Mouse (Mus musculus): Measurements from ENCODE around the gene Myo18b.

The Myo18b gene

DNA sequence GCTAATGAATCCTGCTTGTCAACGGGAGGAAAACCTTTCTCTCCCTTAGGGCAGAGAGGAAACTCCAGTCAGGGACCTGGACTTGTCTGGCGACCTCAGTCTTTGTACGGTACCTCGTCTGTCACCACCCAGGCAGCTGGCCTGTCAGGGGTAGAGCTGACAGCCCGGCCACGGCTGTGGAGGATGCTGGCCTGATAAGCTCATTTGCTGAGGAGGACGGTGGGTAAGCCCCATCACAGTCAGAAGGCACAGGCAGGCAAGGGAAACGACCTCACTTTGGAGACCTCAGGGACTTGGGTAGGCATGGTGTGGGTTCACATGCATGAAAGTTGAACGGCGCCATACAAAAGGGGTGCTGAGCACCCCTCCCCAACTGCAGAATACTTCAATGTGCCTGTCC is 140.6 kb downstream of the Myo18b start:
- in situ Hi-C loops (cut with MboI; ENCODE audit: unreplicated experiment in 2 of 2) = no loop called here

DNA sequence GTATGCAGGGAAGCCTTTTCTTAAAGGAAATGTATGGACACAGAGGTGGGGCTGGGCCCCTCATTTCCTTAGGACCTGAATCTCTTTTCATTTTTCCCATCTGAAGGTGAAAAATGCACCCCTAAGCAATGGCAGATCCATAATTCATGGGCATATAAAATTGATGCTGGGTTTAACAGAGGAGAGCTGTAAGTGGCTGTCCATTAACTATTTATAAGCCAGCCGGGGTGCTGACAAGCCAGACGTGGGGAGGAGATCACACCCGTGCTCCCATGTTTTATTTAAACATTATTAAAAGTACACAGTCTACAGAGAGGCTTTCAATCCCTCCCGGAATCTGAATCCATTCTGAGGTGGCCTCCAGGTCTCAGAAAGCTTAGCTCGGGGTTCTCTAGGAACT is 146.5 kb downstream of the Myo18b start:
- in situ Hi-C loops (cut with MboI; ENCODE audit: unreplicated experiment in 2 of 2) = no loop called here

DNA sequence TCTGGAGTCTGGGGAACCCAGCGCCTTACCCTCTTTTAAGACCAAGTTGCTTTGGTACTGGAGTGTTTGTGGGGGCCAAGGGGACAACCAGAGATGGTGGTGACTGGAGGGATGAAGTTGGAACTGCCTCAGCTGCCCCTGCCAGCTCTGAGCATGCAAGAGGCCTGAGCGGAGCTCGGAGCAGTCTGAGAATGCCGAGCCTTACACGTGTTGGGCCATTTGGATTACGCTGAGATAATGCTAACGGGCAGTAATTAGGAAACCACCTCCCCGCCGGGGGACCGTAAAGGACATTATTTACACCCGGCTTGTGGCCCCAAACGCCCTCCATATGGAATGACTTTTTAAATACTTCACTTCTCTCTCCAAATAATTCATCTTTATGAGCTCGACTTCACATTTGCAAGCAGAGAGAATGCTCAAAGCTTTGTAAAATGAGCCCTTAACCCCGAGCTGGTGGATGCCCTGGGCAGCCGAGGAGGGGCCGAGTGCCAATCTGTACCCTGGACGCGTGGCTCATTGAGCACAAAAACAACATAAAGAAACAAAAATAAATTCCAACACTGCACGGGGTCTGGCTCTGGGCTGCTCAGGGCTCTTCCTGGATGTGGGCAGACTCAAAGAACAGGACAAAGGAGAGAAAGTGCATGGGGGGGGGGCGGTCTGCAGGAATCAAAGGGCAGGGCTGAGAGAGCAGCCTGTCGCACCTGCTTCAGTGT is 148.0 kb downstream of the Myo18b start:
- in situ Hi-C loops (cut with MboI; ENCODE audit: unreplicated experiment in 2 of 2) = no loop called here

DNA sequence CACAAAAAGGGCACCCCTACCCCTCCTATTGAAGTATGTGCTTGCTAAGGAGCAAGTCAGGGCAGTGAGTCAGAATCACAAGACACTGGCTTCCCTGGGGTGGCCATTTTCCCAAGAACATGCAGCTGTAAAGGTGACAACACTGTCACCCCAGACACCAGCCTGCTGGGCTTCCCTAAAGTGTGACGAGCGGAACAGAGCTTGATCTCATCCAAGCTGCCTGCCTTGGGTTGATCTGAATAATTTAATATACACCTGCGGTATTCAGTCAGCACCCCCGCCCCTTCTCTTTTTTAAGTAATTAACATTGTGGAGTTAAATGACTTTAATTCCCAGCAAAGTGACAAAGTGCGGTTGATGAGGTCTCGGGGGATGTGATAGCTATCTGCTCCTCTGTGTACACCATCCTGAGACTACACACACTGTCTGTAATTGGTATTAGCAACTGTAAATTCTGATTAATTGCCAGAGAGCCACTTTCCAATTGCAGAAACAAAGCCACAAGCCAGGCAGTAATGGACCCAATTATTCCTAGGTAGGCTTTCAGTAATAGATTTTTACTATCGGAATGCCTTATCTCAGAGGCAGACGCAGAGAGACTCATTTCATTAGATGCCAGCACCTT is 148.7 kb downstream of the Myo18b start:
- in situ Hi-C loops (cut with MboI; ENCODE audit: unreplicated experiment in 2 of 2) = no loop called here

DNA sequence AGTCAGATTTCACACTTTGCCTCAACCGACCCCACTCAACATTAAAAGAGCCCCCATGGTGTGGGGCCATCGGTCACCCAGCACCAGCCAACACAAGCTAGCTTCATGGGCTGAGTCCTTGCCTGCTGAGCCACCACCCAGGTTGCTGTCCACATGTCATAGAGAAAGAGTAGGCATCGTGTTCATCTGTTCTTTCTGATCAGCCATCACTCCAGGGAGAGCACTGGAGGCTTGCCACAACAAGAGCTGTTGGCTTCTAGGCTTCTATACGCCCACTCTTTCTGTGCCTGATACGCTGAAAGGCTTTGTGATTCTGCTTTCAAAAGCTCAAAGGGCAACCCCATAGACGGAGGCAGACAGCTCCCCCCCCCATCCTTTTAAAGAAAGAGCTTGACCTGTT is 151.0 kb downstream of the Myo18b start:
- in situ Hi-C loops (cut with MboI; ENCODE audit: unreplicated experiment in 2 of 2) = no loop called here

DNA sequence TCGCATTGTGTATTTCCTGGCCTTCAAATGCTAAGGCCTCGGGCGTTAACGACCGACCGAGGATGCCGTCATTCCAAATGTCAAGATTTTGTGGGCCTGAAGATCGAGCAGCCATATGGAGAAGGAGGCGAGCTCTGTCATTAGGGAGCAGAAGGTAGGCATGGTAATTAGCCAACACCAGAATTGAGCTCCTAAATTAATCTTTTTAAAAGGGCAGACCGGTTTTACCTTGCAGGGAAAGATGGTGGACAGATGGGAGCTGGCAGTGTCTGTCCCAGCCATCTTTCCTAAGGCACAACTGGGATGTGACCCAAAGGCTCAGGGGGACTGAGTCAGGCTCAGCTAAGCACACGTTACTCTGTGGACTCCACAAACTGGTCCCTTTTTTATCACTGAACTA is 151.6 kb downstream of the Myo18b start:
- in situ Hi-C loops (cut with MboI; ENCODE audit: unreplicated experiment in 2 of 2) = no loop called here

DNA sequence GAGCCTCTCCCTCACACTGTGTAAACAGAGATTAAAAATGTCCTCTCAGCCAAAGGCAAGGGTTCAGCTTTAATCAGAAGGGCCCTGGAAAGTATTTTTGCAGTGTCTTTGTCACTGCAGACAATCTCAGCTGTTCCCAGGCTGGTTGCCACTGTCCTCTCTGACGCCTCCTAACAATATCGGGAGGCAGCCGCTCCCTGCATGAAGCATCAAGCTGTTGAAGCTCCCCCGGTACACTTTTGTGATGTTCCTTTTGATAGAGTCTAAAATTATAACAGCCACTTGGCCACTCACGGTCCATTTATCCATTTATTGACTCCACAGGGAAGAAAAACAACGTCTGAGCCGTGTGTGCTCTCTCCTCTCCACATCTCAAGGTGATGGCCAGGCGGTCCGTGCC is 153.0 kb downstream of the Myo18b start:
- in situ Hi-C loops (cut with MboI; ENCODE audit: unreplicated experiment in 2 of 2) = no loop called here

DNA sequence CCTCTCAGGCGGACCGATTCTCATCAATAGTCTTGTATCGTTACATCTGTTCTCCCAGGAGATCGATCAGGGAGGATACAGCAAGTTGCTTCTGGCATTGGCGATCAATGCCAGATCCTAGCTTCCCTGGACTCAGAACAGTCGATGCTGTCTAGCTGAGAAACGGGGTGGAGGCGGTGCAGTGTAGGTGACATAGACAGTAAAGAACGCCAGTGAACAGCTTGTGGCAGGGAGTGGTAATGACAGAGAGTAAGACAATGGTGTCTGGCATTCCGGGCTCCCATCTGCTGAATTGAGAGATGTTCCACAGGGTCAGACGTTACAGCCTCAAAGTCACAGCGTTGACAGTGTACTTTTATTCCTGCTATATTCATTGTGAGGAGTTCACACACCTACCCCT is 155.5 kb downstream of the Myo18b start:
- in situ Hi-C loops (cut with MboI; ENCODE audit: unreplicated experiment in 2 of 2) = no loop called here

DNA sequence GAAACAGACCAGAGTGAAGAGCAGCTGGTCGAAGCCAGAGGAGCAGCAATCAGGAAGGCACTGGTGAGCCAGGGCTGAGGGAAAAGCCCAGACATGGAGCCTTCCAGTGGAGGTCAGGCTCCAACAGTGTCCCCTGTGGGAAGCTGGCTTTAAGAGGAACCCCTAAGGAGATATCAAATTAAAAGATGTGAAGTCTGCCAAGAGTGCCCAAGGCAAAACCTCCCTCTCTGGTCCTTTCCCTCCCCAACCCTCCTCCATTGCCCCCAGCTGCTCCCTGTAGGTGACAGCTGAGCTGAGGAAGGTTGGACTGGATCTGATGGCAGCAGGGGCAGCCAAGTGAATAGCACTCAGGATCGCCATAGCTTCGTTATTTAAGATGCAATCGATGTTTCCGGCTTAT is 161.1 kb downstream of the Myo18b start:
- in situ Hi-C loops (cut with MboI; ENCODE audit: unreplicated experiment in 2 of 2) = no loop called here

DNA sequence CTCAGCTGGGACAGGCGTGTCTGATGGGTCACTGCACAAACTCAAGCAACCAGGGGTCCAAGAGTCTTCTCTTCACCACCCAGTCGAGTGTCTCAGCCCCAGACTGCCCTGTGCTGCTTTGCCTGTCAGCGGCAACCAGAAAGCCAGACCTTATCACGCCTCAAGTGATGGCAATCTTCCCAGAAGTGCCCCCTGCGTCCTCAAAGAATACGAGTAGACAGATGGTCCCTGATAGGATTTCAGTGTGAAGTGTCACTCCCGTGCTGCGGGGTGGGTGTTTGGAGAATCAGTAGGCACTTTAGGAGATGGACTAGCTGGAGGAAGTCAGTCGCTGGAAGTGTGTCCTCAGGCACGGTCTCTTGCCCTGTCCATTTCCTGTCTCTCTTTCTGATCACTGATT is 165.6 kb downstream of the Myo18b start:
- in situ Hi-C loops (cut with MboI; ENCODE audit: unreplicated experiment in 2 of 2) = no loop called here

DNA sequence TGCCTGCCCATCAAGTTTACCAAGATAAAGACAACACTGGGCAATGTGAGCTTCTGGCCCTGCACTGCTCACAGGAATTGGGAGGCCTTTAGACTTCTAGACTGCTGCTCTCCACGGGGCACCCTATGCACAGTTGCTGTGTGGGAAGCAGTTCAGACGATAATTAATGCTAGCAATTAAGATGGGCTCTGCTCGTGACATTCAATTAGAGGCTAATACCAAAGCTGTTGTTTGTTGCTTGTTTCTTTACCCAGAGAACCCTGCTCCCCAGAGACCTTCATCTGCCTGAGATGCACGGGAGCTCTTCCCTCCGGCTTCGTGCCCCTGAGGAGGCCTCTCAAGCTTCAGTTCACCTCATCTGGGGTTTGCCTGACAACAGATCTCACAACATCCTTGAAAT is 167.7 kb downstream of the Myo18b start:
- in situ Hi-C loops (cut with MboI; ENCODE audit: unreplicated experiment in 2 of 2) = no loop called here

DNA sequence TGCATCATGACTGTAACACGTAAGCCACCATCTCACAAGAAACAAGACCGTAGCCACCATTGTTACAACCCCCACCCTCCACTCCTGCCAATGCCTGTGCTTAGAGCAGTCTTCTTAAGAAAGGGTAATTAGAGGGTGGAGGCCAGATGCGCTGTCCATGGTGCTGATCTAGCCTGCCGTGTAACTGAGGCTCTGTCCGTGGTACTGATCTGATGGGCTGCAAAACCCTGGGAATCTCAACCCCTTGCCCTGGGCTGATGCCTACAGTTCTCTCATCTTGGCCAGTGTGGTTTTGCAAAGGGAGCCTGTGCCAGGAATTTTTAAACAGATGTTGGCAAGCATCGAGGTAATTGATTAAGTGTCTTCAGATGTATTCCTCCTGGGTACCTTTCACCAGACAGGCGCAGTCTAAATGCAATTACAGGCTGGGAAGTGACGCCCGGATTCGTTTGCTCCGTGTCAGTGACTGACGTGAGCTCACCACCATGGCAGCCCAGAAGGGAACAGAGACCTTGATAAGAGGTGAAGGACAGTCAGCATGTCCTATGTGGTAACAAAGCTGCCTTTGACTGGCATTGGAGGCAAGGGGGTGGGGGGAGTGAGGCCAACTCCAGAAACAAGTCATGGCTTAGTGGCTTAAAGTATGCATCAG is 177.4 kb downstream of the Myo18b start:
- in situ Hi-C loops (cut with MboI; ENCODE audit: unreplicated experiment in 2 of 2) = no loop called here

DNA sequence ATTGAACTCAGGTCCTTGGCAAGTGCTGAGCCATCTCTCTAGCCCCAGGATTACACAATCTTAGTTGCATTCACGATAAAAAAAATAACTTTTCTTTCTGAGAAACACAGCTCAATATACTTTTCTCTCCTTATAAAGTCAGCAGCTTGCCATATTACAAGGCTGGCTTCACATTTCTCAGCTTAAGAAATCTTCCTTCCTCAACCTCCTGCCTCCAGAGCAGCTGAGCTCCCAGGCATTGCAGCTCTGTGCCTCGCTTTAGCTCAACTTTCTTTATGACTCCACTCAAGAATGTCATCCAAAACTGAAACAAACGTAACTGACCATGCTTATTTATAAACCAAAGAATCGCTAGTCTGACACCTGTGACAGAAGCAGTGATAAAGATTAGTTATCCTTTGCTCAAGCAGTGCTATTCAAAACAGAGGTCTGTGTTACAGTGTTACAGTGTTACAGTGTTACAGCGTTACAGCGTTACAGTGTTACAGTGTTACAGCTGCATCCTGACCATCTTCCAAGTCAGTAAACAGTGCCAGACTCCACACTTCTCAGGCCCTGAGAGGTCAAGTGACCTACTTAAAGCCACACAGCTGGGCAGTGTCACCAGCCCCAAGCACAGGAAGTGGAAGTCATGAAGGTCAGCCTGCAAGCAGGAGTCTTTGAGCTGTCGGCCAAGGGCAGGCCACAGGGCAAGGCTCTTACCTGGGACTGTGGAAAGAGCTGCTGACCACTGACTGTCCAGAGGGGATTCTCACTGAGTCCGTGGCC is 181.3 kb downstream of the Myo18b start:
- in situ Hi-C loops (cut with MboI; ENCODE audit: unreplicated experiment in 2 of 2) = no loop called here

DNA sequence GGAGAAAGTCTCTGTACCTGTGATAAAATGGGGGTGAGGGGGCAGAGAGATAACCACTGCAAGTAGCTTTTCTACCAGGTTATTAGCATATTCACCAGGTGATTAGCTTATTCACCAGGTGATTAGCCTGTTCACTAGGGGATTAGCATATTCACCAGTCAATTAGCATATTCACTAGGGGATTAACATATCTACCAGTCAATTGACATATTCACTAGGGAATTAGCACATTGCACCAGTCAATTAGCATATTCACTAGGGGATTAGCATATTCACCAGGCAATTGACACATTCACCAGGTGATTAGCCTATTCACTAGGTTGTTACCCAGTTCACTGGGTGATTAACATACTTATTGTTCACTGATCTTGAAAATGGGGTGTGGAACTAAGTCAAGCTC is 186.3 kb downstream of the Myo18b start:
- in situ Hi-C loops (cut with MboI; ENCODE audit: unreplicated experiment in 2 of 2) = no loop called here

DNA sequence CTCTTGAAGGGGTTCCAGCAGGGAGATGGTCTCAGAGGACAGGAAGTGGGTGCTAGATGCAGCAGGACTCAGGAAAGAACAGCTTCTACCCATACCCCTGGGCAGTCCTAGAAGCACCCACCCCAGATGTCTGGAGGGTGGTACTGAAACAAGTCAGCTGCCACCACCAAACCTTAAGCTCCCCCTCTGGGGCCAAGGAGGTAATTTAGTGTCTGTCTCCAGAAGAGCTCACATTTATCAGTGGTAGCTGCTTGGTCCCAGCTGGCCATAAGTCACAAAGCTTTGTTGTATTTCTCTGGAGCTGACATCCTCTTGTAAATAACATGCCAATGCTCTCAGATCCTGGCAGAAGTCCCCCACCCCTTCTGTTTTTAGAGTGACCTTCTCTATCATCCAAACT is 187.7 kb downstream of the Myo18b start:
- in situ Hi-C loops (cut with MboI; ENCODE audit: unreplicated experiment in 2 of 2) = no loop called here

DNA sequence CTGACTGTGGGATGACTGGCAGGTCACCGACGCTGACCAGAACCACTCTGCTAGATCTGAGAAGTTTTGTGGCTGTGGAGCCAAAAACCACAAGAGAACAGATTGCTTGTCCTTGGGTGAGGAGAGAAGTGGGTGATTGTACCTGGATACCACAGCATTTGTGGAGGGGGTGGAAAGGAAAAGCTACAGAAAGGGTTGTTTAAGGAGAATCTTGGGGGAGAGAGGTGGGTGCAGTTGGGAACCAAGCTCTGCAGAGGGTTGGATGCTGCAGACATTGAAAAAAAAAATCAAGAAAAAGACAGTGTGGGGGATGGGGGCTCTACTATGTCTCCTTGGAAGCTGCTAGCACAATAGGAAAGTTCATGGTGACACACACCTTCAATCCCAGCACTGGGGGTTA is 188.7 kb downstream of the Myo18b start:
- in situ Hi-C loops (cut with MboI; ENCODE audit: unreplicated experiment in 2 of 2) = no loop called here

DNA sequence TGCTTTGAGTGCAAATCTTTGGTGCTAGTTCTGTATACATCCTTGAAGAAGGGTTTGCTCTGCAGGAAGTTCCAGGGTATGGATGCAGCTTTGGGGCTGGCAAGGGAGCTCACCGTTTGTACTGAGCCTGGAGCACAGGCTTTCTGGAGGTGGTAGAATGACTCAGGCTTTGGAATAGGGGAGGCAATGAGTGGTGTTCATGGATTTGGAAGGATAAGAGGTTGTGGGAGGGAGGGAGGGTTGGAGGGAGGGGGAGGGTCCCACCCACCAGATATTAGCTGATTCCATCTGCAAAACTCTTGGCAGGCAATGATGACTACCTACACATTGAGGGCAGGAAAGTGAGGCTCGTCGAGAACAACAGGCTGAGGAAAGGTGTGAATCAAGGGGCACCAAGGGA is 195.4 kb downstream of the Myo18b start:
- in situ Hi-C loops (cut with MboI; ENCODE audit: unreplicated experiment in 2 of 2) = no loop called here

DNA sequence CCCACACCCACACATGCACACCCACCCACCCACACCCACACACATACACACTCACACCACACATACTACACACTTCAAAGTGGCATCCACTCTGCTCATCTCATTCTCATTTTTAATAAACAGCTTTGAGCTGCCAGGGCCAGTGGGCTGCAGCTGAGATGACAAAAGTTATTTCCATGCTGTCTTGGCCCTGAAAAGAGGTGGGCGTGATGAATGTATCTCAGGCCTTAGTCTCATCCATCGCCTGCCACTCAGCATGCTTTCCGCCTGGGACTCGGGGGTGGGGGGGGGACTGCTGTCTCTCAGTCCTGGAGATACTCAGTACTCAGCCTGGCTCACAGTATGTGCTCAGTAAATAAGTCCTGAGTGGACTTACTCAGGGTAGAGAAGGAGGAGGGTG is 199.5 kb downstream of the Myo18b start:
- in situ Hi-C loops (cut with MboI; ENCODE audit: unreplicated experiment in 2 of 2) = no loop called here

DNA sequence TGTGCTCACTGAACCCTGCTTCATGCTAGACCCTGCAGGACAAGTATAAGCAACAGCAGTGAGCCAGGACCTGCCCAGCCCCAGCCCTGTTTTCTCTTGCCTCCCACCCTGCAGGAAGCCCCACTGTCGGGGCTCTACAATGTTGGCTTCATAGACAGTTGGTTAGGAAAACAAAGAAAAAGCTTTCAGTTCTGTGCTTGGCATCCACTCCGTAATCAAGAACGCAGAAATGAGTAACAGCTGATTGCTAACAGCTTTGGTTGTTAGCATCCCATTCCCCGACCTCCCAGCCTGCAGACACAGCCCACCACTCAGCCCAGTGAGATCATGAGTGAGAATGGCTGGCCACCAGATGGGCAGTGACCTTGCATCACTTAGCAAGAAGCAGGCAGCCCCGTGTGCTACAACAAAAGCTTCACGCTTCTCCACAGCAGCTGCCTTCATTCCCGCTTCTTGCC is 200.9 kb downstream of the Myo18b start:
- in situ Hi-C loops (cut with MboI; ENCODE audit: unreplicated experiment in 2 of 2) = no loop called here

DNA sequence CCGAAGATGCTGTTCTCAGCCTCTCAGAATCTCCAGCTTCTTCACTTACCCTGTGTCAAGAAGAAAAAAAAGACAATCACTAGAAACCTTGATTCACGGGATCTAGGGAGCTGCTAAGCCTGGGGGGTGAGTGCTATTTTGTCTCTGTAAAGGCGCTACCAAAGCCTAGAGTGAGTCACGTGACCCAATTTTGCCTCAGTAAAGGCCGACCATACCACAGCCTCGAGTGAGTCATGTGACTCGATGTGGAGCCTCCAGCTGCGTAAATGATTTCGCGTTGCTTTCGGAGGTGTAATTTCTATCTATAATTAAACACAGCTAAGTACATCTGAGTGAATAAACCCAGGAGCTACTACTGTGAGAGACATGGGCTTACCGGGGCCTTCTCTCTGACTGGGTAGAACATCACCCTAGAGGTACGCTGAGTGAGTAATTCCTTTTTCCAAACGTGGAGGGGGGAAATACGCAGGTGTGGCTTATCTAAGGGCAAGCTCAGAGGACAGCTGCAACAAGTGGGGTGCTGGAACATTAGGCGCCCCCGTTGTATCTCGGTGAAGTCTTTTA is 202.8 kb downstream of the Myo18b start:
- in situ Hi-C loops (cut with MboI; ENCODE audit: unreplicated experiment in 2 of 2) = no loop called here
